Mouse (Mus musculus) neutrophil, adult 65 days (primary cell): ENCODE results near the gene Abo. TPM values are rescaled to one million over a fixed set of nuclear protein-coding genes. Genes with fewer than 3 reads are reported as not detected.

Source experiments
- total RNA-seq: library from RNA; stranded (reverse); gene quantifications from 2 replicates; pipeline ENCODE4 v1.2.4, GENCODE M21; 2023

Abo gene
- not detected in 2 replicates for total RNA-seq

DNA sequence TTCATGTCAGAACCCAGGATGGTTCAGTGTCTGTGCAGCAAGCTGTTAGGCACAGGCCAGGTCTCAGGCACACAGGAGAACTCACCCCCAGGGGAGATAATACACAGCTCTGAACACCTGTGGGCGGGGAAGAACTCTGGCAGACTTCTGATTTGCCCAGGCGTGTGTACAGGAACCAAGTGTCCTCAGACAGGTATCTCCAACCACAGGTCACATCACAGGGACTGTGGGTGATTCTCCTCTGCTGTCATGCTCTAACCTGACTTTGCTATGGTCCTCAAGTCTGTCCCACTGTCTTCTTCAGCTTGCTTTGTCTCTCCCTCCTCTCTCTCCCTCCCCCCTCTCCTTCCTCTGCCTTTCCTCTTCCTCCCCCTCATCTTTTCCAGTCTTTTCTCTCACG lies at the start of gene Abo:
Gene Abo, minus strand, starts transcription at position 101 of the 400 bp plus-strand sequence.

DNA sequence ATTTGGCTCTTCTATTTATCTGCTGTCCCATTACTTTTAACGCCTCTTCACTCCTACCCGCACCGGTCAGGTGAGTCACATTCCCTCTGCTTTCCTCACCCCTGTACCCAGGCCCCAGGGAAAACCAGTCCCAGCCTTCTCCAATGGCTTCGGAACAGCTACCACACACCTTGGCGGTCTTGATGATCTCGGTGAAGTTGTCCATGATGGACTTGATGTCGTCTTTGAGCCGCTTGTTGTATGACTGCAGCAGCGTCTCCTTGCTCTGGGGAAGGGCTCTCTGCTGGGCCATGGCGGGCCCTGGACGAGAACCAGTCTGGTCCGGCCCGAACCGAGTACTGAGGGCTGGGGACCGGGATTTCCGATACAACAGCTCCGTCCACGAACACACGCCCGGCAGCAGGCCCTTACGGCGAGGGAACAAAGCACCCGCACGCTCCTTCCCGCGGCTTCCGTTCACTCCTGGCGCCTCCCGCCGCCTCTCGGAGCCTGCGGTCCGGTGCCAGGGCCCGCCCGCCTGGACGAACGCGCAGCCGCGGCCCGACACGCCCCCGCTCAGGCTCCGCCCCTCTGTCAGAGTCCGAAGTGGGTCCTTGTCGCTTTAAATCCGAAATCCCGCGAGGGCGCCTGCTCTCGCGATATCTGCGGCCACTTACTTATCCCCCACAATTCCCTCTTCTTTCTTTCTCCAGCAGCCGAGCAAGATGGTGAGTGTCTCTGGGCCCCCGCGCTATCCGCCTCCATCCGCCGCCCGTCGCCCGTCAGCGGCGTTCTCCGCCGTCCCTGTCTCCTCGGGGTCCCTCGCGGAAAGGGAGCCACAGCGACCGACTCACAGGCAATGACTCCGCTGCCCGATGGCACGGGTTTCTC lies 45.6 kb upstream of the Abo start, which contains the start of the genes Med22 and Rpl7a:
Gene Med22, minus strand, starts transcription at position 554 of the 870 bp plus-strand sequence.
Gene Rpl7a, plus strand, starts transcription at position 641 of the 870 bp plus-strand sequence.

DNA sequence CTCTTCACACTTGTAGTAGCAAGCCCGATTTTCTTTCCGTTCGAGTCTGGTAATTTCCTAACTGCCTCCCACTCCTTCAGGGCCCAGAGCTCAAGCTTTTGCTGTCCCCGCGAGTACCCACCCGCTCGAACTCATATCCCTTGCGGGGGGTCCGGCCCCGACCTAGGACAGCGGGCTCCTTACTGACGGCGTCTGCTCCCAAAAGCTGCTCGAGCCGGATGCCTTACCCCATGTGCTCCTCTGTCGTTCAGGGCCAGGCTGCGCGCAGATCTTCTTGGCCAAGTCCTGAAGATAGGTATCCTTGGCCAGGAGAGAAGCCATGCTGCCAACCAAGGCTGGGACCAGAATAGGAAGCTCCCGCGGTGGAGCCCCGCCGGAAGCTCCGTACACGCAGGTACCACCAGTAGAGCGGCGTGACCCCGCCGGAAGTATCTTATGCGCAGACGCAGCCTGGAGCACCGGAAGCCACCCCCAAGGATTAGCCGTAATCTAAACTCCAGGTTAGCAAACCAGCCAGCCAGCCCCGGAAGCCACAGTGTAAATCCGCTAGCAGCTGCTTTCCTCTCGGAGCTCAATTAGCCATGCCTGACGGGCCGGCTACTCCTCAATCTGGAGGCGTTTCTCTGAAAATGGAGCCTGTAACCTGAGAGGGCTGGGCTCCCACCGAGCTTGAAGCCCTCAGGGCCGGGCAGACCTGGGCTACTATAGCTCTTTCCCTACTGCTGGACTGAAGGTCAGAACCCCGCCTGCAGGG lies 37.9 kb upstream of the Abo start, which contains the start of gene Surf6:
Gene Surf6, minus strand, starts transcription at position 413 of the 754 bp plus-strand sequence.

Other genes starting within 250 kb of the Abo start
- gene Fam69b, start 236.5 kb downstream of the Abo start, total RNA-seq = 0.88 and 1.7 TPM in 2 replicates
- gene Lcn4, start 193.7 kb downstream of the Abo start, total RNA-seq = not detected in 2 replicates
- gene Surf6, start 37.9 kb upstream of the Abo start, total RNA-seq = 14.8 and 15.0 TPM in 2 replicates
- 28.6 and 44.3 TPM in 2 replicates for gene Med22, start 45.7 kb upstream of the Abo start, total RNA-seq
- 278 and 308 TPM in 2 replicates for gene Rpl7a, start 45.8 kb upstream of the Abo start, total RNA-seq
- 8.1 and 14.7 TPM in 2 replicates for gene Surf2, start 51.4 kb upstream of the Abo start, total RNA-seq
- 47.7 and 59.3 TPM in 2 replicates for gene Surf1, start 51.6 kb upstream of the Abo start, total RNA-seq
- 105 and 127 TPM in 2 replicates for gene Surf4, start 68.9 kb upstream of the Abo start, total RNA-seq
- 0.51 TPM in 1 of 2 replicates, not detected in the other for gene Stkld1, start 69.1 kb upstream of the Abo start, total RNA-seq
- gene Rexo4, start 99.4 kb upstream of the Abo start, total RNA-seq = 34.3 TPM in 2 replicates
- gene Adamts13, start 108.4 kb upstream of the Abo start, total RNA-seq = not detected in 2 replicates
- 10.4 and 12.2 TPM in 2 replicates for gene Cacfd1, start 144.9 kb upstream of the Abo start, total RNA-seq
- 131 and 148 TPM in 2 replicates for gene Slc2a6, start 163.0 kb upstream of the Abo start, total RNA-seq
- gene Mymk, start 207.2 kb upstream of the Abo start, total RNA-seq = not detected in 2 replicates
- not detected in 2 replicates for gene Adamtsl2, start 214.4 kb upstream of the Abo start, total RNA-seq